Mouse (Mus musculus) heart, postnatal 0 days (tissue): ENCODE measurements around the gene Rpl27.

Source experiments
- CTCF ChIP-seq: IDR thresholded peaks from 2 replicates; pipeline ENCODE4 v1.5.1; 2016; ENCODE audit warnings: antibody characterized with exemption, control low read depth, low read depth
- EP300 ChIP-seq: IDR thresholded peaks from 2 replicates; pipeline ENCODE4 v1.6.1; 2016; ENCODE audit warnings: antibody characterized with exemption, low read depth

- TF ChIP-seq CTCF (no peak), EP300 (no peak)
Observed at GRCm38 (mm10) chr11:101451536-101451935, 9.4 kb downstream of the Rpl27 start.
